Mouse (Mus musculus) bone marrow, adult 2 months (tissue): ENCODE measurements at regions not wholly inside any gene's neighbourhood (a gene's known extent, or its start where the extent isn't known, plus 50 kb on each side); places are given as distances from the start of the nearest gene placed in this dataset.

Source experiments
- CTCF ChIP-seq: fragments of 200-500 bp; IDR thresholded peaks from 2 replicates; pipeline ENCODE4 v1.5.1; 2011; ENCODE audit warnings: low read length, control low read depth; ENCODE audit not compliant: control insufficient read depth, insufficient read depth
- POLR2A ChIP-seq: fragments of 200-500 bp; IDR thresholded peaks from 2 replicates; pipeline ENCODE4 v1.6.1; 2011; ENCODE audit warnings: low read depth, mild to moderate bottlenecking, control low read depth, low read length, borderline replicate concordance; ENCODE audit not compliant: control insufficient read depth

GRCm38 (mm10) chr1:137958040-137958439 is 217.5 kb downstream of the Ptprc start:
- TF ChIP-seq CTCF = no peak
- TF ChIP-seq POLR2A = no peak
